Mouse (Mus musculus) testis, adult 2 months (tissue): ENCODE data around the gene Cd63.

Experiments
- CTCF ChIP-seq: fragments of 200-500 bp; IDR thresholded peaks from 2 replicates; pipeline ENCODE4 v1.5.1; 2012; ENCODE audit warnings: low read depth, mild to moderate bottlenecking, inconsistent platforms, low read length, moderate library complexity; ENCODE audit not compliant: control insufficient read depth, insufficient read depth, insufficient replicate concordance
- POLR2A ChIP-seq: fragments of 200-500 bp; IDR thresholded peaks from 2 replicates; pipeline ENCODE4 v1.6.1; 2012; ENCODE audit warnings: low read depth, mild to moderate bottlenecking, inconsistent platforms, low read length, moderate library complexity; ENCODE audit not compliant: control insufficient read depth

GRCm38 (mm10) chr10:128882067-128882466 is 18.7 kb upstream of the Cd63 start:
- TF ChIP-seq CTCF (no peak), POLR2A (no peak)
